Mouse (Mus musculus) T-helper 1 cell (primary cell): ENCODE data around the gene Nipsnap1.

ENCODE experiments used
- in situ Hi-C: fragments of 300-600 bp; cut with MboI, MseI; formaldehyde crosslinking; loops from one replicate; pipeline ENCODE4 v1.15.1; 2025; ENCODE audit warnings: high pct_unique_total_duplicates

The Nipsnap1 gene

DNA sequence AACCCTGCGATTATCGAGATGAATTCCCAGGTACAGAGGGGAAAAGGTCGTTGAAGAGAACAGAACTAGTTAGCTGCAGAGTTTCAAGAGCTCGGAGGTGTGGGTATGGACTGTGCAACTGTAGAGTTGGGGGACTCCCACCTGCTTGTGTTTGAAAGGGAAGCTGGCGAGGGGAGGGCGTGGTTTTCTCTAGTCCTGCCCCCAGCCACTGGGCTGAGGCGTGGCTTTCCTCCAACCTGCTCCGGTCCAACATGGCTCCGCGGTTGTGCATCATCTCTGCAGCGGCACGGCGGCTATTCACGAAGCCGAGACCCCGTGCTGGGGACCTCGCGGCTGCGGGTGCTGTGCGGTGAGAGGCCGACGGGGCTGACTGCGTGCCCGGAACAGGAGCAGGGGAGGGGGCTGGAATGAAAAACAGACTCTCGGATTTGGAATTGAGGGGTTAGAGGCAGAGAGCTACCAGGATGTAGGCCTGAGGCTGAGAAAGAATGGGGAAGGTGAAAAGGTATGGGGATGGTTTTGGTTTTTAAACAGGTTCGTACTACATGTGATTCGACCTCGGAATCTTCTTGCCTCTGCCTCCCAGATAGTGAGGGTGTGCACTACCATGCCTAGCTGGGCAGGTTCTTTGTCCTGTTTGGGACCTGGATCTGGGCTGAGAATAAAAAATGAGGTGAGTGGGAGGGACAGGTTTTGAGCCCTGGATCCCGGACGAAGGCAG, at the start of gene Nipsnap1:
Nipsnap1 (plus strand) TSS at position 197 of the 721 bp plus-strand sequence.
- in situ Hi-C loops = no loop called here

DNA sequence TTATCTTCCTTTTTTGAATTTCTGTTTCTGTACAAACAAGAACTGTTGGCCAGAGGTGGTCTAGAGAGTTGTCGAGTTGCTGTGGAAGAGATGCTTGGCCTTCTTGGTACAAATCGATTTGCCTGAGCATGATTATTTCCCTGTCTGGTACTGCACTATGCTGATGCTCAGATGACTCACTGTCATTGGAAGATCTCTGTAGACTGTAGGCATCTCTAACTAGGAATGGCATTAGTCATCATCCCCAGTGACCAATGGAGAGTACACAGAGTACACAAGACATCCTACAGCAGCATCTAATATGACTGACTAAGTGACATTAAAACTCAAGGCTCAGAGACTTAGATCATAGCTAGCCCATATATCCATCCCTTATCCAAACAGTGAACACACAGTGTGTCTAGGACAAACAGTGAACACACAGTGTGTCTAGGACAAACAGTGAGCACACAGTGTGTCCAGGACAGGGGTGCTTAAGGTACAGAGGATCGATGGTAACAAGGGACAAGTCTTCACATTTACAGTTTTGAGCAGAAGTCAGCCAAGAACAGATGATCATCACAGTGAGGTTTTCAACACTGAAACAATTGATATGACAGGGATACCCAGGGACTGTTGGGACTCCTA, 47.5 kb upstream of the Nipsnap1 start:
- in situ Hi-C loops = no loop called here

DNA sequence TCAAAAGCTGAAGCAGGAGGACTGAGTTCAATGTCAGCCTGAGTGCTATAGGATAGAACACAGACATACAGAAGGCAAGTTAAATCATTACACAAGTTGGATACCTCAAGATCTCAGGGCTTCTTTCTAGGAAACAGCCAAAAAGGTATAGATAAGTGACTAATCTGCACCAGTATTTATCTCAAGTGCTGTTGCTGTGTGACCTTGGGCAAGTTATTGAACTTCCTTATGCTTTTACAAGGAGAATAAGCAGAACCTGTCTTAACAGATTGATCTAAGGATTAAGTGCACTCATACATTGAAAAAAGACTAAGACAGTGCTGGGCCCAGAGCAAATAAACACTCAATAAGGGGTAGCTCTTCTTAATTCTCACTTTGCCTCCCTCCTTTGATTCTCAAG, 46.4 kb upstream of the Nipsnap1 start:
- in situ Hi-C loops = no loop called here

- in situ Hi-C loops = no loop called here
These were observed 45.8 kb upstream of the Nipsnap1 start for GRCm38 (mm10) chr11:4827916-4828315.

DNA sequence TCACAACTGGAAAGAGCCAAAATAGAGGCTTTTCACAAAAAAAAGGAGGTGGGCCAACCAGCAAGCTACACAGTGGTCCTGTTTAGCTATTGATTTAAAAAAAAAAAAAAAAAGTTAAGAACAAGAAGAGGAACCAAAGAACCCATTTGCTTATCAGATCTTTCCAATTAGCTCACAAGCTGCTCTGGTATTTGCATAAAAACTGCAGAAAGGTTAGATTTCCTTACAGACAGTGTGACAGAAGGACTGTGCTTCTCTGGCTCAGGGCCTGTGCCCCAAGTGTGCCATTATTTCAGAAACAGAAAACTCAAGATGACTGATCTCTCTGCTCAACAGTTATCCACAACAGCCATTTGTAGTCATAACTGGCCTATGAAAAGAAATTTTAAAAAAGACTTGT, 42.7 kb upstream of the Nipsnap1 start:
- in situ Hi-C loops = no loop called here

DNA sequence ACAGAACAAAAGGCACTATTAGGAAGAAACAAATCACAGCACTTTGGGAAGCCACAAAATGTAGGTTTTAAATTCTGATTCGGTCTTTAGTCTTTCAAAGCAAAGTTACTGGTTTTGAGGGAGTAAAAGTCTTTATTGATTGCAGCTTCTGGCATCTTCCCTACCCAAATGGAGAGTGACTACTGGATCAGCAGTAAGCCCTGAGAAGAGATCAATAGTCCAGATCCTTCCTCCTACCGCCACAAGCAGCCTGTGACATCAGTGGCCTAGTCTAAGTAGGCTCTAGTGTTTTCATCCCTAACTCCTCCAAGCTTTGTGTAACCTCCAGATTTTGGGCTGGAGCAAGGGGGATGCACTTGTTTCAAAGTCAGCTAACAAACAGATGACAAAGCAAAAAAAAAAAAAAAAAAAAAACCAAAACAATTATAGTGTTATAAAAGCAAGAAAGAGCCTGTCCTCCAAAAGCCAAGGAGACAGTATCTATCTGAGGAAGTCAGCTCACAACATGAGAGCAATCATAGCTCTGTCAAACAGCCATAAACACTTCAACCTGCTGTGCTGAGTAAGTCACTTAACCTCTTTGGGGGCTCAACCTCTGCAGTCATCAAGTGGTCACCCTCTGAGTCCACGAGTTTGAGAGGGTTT, 40.3 kb upstream of the Nipsnap1 start:
- in situ Hi-C loops = no loop called here

DNA sequence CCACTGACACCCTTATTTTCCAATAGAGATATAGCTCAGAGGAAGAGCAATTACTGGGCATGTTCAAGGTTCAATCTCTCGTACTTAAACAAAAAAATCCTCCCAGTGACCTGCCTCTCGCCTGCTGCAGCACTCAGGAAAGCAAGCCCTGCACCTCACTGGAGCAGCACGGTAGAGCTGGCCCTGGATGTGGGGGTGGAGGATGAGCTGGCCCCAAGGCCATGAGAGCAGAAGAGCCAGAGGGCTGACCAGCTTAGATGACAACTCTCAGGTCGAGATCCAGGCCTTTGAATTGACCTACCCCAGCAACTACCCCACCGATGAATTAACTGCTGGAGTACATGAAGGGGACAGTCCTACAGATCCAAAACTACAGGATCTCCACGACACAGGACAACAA, 38.3 kb upstream of the Nipsnap1 start:
- in situ Hi-C loops = no loop called here

DNA sequence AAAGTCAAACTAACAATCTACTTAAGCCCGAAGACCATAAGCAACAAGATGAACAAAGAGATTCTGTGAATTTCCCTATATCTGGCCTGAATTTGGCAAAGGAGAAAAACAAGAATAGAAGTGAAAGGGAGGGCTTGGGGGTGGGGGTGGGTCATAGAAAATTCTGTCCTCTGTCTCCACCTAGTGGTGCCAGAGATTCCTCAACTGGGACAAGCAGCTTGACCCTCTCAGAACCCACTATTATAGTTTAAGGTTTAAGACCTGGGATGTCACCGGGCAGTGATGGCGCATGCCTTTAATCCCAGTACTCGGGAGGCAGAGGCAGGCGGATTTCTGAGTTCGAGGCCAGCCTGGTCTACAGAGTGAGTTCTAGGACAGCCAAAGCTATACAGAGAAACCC, 37.0 kb upstream of the Nipsnap1 start:
- in situ Hi-C loops = no loop called here

GRCm38 (mm10) chr11:4837342-4837741, 36.4 kb upstream of the Nipsnap1 start:
- in situ Hi-C loops = no loop called here

DNA sequence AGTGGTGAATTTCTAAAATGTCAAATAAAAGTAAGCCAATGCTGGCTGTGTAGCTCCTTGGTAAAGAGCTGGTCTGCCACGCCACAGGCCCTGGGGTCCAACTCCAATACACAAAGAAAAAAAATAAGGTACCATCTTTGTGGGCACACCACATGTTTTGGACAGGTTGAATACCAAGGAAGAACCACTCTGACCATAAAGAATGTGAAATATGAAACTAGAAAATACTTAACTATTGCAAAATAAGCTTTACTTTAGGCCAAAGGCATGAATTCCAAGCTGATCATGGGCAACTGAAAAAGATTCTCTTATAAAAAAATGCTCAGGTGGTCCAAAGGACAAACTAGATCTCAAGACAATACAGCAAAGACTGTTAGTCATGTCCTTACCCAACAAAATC, 35.5 kb upstream of the Nipsnap1 start:
- in situ Hi-C loops = no loop called here

DNA sequence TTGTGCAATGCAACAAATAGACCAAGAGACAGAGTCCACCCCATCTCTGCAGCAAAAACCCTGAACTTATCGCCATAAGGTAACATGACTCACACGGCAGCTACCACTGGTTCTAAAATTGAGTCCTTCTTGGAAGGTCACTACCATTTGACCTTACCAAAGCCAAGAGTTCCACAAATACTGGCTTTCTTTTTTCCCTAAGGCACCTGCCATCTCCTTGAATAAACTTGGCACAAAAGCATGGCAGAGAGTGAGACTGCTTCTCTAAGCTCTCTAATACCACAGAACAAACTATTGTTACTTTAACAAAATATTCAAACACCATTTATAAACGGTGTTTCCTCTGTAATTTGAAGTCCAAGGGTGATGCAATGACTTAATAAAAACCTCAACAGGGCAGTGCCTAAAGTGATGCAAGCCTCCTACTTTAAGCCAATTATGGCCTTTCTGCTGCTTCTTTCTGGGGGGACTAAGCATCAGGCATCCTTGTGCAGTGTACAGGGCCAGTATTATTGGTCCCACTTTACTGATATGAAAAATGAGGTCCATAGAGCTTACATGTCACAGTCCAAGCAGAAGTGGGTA, 32.7 kb upstream of the Nipsnap1 start:
- in situ Hi-C loops = no loop called here

GRCm38 (mm10) chr11:4848483-4849248, 25.1 kb upstream of the Nipsnap1 start:
- in situ Hi-C loops = no loop called here

GRCm38 (mm10) chr11:4849258-4849943, 24.4 kb upstream of the Nipsnap1 start, which contains the start of gene Nf2:
TSS of gene Nf2 (minus strand) at chr11:4849536.
- in situ Hi-C loops = no loop called here

- in situ Hi-C loops = no loop called here
These were observed 23.3 kb upstream of the Nipsnap1 start for GRCm38 (mm10) chr11:4850404-4850803.

GRCm38 (mm10) chr11:4853021-4853420, 20.7 kb upstream of the Nipsnap1 start:
- in situ Hi-C loops = no loop called here

- in situ Hi-C loops = no loop called here
These were observed 19.6 kb upstream of the Nipsnap1 start for GRCm38 (mm10) chr11:4854181-4854580.

GRCm38 (mm10) chr11:4858416-4858815, 15.3 kb upstream of the Nipsnap1 start:
- in situ Hi-C loops = no loop called here

DNA sequence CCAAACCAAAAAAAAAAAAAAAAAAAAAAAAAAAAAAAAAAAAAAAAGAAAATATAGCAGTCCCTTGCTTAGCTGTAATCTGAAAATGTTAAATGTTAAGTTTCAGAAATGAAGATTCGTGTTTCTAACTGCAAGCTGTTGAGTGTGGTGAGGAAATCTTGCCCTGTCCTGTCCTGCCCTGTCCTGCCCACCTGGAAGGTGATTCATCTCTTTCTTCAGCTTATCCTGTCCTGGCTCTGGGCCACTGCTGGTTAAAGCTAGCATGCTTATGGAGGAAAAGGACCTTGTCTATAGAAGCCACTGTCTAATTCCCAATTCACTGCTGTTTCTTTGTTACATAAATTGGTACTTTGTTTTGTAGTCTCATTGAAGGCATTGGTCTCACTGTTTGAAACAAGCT, 12.8 kb upstream of the Nipsnap1 start:
- in situ Hi-C loops = no loop called here

DNA sequence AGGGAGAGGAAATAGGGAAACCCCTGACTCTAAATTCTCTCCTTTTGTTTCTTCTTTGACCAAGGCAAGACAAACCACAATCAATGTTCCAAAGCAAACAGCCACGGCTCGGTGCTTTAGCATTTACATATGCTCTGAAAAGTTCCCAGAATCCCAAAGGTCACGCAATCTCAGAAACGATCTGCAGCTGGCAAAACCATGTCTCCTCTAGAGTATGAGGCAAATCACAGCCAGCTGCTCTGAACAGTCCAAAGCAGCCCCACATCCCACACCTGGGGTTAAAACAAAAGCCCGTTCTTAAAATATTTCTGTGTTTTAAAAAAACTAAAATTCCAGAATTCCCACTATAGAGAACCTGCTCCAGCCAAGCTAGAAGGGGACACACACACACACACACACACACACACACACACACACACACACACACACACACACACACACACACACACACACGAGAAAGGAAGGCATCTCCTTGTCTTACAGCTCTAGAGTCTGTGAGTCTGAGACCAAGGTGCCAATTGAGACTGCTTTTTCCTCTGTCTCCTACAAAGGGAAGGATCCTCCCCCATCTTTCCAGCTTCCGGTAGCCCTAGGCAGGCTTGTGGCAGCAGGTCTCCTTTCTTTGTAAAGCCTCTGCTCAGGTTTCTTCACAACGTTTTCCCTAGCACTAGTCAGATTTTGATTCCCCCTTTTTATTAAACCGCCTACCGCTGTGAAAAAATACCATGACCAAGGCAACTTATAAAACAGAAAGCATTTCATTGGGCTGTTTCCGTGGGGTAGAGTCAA, 11.7 kb upstream of the Nipsnap1 start:
- in situ Hi-C loops = no loop called here

DNA sequence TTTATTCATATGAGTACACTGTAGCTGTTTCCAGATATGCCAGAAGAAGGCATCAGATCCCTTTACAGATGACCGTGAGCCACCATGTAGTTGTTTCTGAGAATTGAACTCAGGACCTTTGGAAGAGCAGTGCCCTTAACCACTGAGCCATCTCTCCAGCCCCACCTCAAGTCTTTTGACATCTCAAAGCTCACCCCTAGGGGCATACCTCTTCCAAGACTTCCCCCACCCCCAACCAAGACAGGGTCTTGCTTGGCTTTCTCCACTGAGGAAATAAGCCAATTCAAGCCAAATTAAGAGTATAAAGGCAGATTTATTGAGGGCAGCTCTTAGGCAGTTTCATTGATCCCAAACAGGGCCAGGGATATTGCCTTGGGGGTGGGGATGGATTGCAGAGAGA, 11.0 kb upstream of the Nipsnap1 start:
- in situ Hi-C loops = no loop called here
